Comparison of ENCODE assay signal across 11 mouse cellular contexts in the genomic region with DNA sequence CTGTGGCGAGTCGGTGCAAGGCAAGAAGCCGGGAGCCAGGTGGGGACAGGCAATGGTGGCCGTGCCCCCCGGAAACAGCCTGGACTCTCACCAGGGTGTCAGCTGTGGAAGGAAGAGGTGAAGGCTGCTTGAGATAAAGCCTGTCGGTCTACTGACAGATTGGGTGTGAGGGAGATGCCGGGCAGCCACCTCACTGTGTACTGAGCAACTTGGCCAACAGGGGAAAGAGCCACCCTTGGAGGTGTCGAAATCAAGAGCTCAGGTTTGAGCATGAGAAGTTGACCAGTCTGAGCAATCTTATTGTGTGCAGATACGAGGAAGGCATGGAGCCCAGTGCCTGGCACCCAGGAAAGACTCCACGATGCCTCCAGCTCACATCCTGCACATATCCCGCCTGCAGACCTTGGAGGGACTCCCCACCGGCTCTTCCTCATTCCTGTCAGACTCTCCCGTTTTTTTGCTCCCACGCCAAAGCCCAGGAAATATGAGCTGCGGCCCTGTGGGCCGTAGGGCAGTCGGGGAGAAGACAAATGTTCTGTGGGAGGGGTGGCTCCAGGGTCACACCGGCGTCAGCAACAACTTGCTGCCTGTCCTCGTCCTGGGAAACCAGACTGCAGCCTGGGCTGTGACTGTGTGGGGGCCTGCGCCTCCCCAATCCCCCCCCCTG.
DNase-seq lines count a peak whose midpoint lies in the region; ATAC-seq and TF ChIP-seq lines count a peak whose summit lies in the region.
"Had no signal": no experiment of that assay in that cellular context is flagged by ENCODE, and none has a peak within 500 bp of the region (broad histone marks: within the 10 kb centered on the region; RNA-seq: fewer than 3 reads in every experiment).

No protein-coding gene starts in this region.

- no peak for TF ChIP-seq CTCF in intestine, postnatal 0 days (IDR thresholded peaks at IDR 0.05; ENCODE audit: low read depth)

- peaks cover 11% of the 10 kb centered on the region for H3K4me1 ChIP-seq in intestine, embryonic 14.5 days (replicated peaks; ENCODE audit: control insufficient read depth, insufficient read depth, low read length)
- H3K4me1 ChIP-seq in intestine, postnatal 0 days (replicated peaks; ENCODE audit: control insufficient read depth, insufficient read depth, low read length) = no peaks in the 10 kb centered on the region

- H3K9ac ChIP-seq in intestine, embryonic 14.5 days (ENCODE audit: low read length) = no peak overlapping the region
- no peak overlapping the region for H3K9ac ChIP-seq in intestine, postnatal 0 days (ENCODE audit: low read depth, low read length)

- ATAC-seq in intestine, embryonic 14.5 days (replicated peaks; ENCODE audit: low FRiP score, low TSS enrichment, low read depth) = no peak
- no peak for ATAC-seq in intestine, postnatal 0 days
- ATAC-seq: activated CD4-positive, CD25-positive, alpha-beta regulatory T cell, adult 4 months had no signal

- H3K9me3 ChIP-seq in intestine, embryonic 14.5 days (ENCODE audit: control insufficient read depth, low read length) = no peaks in the 10 kb centered on the region
- H3K9me3 ChIP-seq in intestine, postnatal 0 days (ENCODE audit: control insufficient read depth) = no peaks in the 10 kb centered on the region

- peaks cover 5% of the 10 kb centered on the region; the same call in 1 of the 2 replicates for H3K27me3 ChIP-seq in intestine, embryonic 14.5 days (replicated peaks; ENCODE audit: control insufficient read depth, insufficient read depth, low read length)
- H3K27me3 ChIP-seq in intestine, postnatal 0 days (replicated peaks; ENCODE audit: control insufficient read depth, insufficient read depth, low read length) = no peaks in the 10 kb centered on the region

- peak overlapping the region; percentile 32; the same call in 1 of the 2 replicates for H3K4me2 ChIP-seq in intestine, embryonic 14.5 days (ENCODE audit: low read length)
- H3K4me2 ChIP-seq in intestine, postnatal 0 days (replicated peaks; ENCODE audit: low read depth) = no peak overlapping the region

- no peaks in the 10 kb centered on the region for H3K36me3 ChIP-seq in intestine, embryonic 14.5 days (ENCODE audit: control insufficient read depth, insufficient read depth, low read length)
- no peaks in the 10 kb centered on the region for H3K36me3 ChIP-seq in intestine, postnatal 0 days (ENCODE audit: control insufficient read depth, insufficient read depth)

- H3K27ac ChIP-seq in intestine, embryonic 14.5 days (ENCODE audit: low read depth) = no peak overlapping the region
- no peak overlapping the region for H3K27ac ChIP-seq in intestine, postnatal 0 days (ENCODE audit: low read depth, low read length)

- 21% methylated on average over 21 of the region's 21 CpGs for WGBS in intestine, embryonic 14.5 days
- WGBS in intestine, postnatal 0 days = 40% methylated on average over 20 of the region's 21 CpGs

- no peak overlapping the region for H3K4me3 ChIP-seq in intestine, embryonic 14.5 days (ENCODE audit: low read depth, low read length)
- no peak overlapping the region for H3K4me3 ChIP-seq in intestine, postnatal 0 days (ENCODE audit: low read depth, low read length)

- peak; percentile 59 for DNase-seq in intestine, embryonic 14.5 days (ENCODE audit: low spot score)
- peak; percentile 20 for DNase-seq in ovary, postnatal 36 days (ENCODE audit: low spot score)
- DNase-seq in ovary, adult 18-20 months (ENCODE audit: low spot score) = no peak
- peak; percentile 30 for DNase-seq in forelimb bud, embryonic 11.5 days (ENCODE audit: low read depth, low spot score)
- DNase-seq in yolk sac, embryonic 10.5 days (ENCODE audit: low spot score) = peak; percentile 15
- no peak for DNase-seq in layer of hippocampus, postnatal 10 days (ENCODE audit: low spot score in 2 of 2)
- DNase-seq in spleen, postnatal 36 days (ENCODE audit: low spot score in 2 of 2) = no peak
- DNase-seq: cerebellum, adult 9-10 months; thymus, postnatal 36 days had no signal

Comparison
In these comparisons a context has a peak if more than half of its experiments do, and no peak if none do; other contexts are left out.
1. DNase-seq: peak in intestine, embryonic 14.5 days (single experiment), ovary, postnatal 36 days (single experiment), forelimb bud, embryonic 11.5 days (single experiment) and yolk sac, embryonic 10.5 days (single experiment); none in ovary, adult 18-20 months (single experiment), layer of hippocampus, postnatal 10 days (0 of 2) and spleen, postnatal 36 days (0 of 2).